Mouse (Mus musculus) C2C12 (cell line): Measurements from ENCODE around the gene St3gal4.

ENCODE experiments used
- CEBPB ChIP-seq: IDR thresholded peaks from one replicate; pipeline ENCODE4 v1.6.1; 2011; ENCODE audit warnings: low read depth, mild to moderate bottlenecking, control low read depth, moderate library complexity
- CTCF ChIP-seq: IDR thresholded peaks from one replicate; pipeline ENCODE4 v1.5.1; 2011; ENCODE audit not compliant: control insufficient read depth, insufficient read depth, insufficient read length
- MAX ChIP-seq: IDR thresholded peaks from one replicate; pipeline ENCODE4 v1.6.1; 2011; ENCODE audit warnings: mild to moderate bottlenecking, control low read depth
- MYOD1 ChIP-seq: IDR thresholded peaks from one replicate; pipeline ENCODE4 v1.6.1; 2011; ENCODE audit warnings: low read depth; ENCODE audit not compliant: control insufficient read depth, insufficient read length
- MYOG ChIP-seq: IDR thresholded peaks from one replicate; pipeline ENCODE4 v1.6.1; 2011; ENCODE audit not compliant: control insufficient read depth, insufficient read length; ENCODE audit errors: extremely low read depth
- USF1 ChIP-seq: IDR thresholded peaks from one replicate; pipeline ENCODE4 v1.6.1; 2011; ENCODE audit warnings: low read depth, mild to moderate bottlenecking, control low read depth, moderate library complexity

- TF ChIP-seq CTCF (no peak), MYOD1 (no peak), USF1 (no peak), CEBPB (no peak), MAX (no peak), MYOG (no peak)
Observed at GRCm38 (mm10) chr9:35059881-35060280, 59.2 kb downstream of the St3gal4 start.
